Mouse (Mus musculus) stomach, postnatal 0 days (tissue): Measurements from ENCODE around the gene Elovl5. TPM values are rescaled to one million over a fixed set of nuclear protein-coding genes. Genes with fewer than 3 reads are reported as not detected.

Experiments
- ATAC-seq: fragments of 200-750 bp; cut with Nextera tagmentation; 2 replicates; pipeline ENCODE4 v1.8.0; 2017; ENCODE audit not compliant: low FRiP score, low TSS enrichment
- DNase-seq: peaks from one replicate; pipeline ENCODE4 v3.0.0-alpha.2; 2016; ENCODE audit warnings: low spot score
- H3K27ac ChIP-seq: fragments of 300-500 bp; sonication (generic); replicated peaks from 2 replicates; pipeline ENCODE4 v1.5.1; 2014; ENCODE audit warnings: mild to moderate bottlenecking, control low read depth
- H3K27me3 ChIP-seq: fragments of 300-500 bp; sonication (generic); 2 replicates; pipeline ENCODE4 v1.6.1; 2014; ENCODE audit warnings: low read length; ENCODE audit not compliant: control insufficient read depth, insufficient read depth
- H3K36me3 ChIP-seq: fragments of 300-500 bp; sonication (generic); 2 replicates; pipeline ENCODE4 v1.6.1; 2014; ENCODE audit warnings: low read length, mixed read lengths; ENCODE audit not compliant: control insufficient read depth, insufficient read depth
- H3K4me1 ChIP-seq: fragments of 300-500 bp; sonication (generic); replicated peaks from 2 replicates; pipeline ENCODE4 v1.6.1; 2014; ENCODE audit warnings: antibody characterized with exemption; ENCODE audit not compliant: control insufficient read depth, insufficient read depth
- H3K4me2 ChIP-seq: fragments of 300-500 bp; sonication (generic); replicated peaks from 2 replicates; pipeline ENCODE4 v1.6.1; 2014; ENCODE audit warnings: low read depth, mild to moderate bottlenecking, control low read depth, moderate library complexity
- H3K4me3 ChIP-seq: fragments of 300-500 bp; sonication (generic); 2 replicates; pipeline ENCODE4 v1.5.1; 2014; ENCODE audit warnings: low read depth, low read length, control low read depth
- H3K9ac ChIP-seq: fragments of 300-500 bp; sonication (generic); 2 replicates; pipeline ENCODE4 v1.6.1; 2014; ENCODE audit warnings: mild to moderate bottlenecking, low read length, control low read depth, mixed read lengths
- H3K9me3 ChIP-seq: fragments of 300-500 bp; sonication (generic); 2 replicates; pipeline ENCODE4 v1.6.1; 2016; ENCODE audit warnings: low read length; ENCODE audit not compliant: control insufficient read depth
- CTCF ChIP-seq: IDR thresholded peaks from 2 replicates; pipeline ENCODE4 v1.5.1; 2016; ENCODE audit warnings: antibody characterized with exemption, low read depth, mild to moderate bottlenecking, moderate library complexity
- EP300 ChIP-seq: optimal IDR thresholded peaks from 2 replicates; pipeline ENCODE3; 2016; ENCODE audit warnings: antibody characterized with exemption
- WGBS: fragments of 180-500 bp; shearing (Covaris S2); extraction: QIAGEN DNeasy Blood & Tissue Kit; methylation state at CpG from one replicate; pipeline ENCODE4 v1.1.7; 2014; 5-methylcytosine and 5-hydroxymethylcytosine counted together
- polyA plus RNA-seq: library from polyadenylated mRNA; unstranded; fragments of >200 nt; fragmentation: Nextera tagmentation; extraction: Ambion mirVana; gene quantifications from 2 replicates; pipeline ENCODE4 v1.2.1, GENCODE M21; 2015

The Elovl5 gene
- polyA plus RNA-seq, 1 experiment from 2014 or later, result 38.0 TPM

DNA sequence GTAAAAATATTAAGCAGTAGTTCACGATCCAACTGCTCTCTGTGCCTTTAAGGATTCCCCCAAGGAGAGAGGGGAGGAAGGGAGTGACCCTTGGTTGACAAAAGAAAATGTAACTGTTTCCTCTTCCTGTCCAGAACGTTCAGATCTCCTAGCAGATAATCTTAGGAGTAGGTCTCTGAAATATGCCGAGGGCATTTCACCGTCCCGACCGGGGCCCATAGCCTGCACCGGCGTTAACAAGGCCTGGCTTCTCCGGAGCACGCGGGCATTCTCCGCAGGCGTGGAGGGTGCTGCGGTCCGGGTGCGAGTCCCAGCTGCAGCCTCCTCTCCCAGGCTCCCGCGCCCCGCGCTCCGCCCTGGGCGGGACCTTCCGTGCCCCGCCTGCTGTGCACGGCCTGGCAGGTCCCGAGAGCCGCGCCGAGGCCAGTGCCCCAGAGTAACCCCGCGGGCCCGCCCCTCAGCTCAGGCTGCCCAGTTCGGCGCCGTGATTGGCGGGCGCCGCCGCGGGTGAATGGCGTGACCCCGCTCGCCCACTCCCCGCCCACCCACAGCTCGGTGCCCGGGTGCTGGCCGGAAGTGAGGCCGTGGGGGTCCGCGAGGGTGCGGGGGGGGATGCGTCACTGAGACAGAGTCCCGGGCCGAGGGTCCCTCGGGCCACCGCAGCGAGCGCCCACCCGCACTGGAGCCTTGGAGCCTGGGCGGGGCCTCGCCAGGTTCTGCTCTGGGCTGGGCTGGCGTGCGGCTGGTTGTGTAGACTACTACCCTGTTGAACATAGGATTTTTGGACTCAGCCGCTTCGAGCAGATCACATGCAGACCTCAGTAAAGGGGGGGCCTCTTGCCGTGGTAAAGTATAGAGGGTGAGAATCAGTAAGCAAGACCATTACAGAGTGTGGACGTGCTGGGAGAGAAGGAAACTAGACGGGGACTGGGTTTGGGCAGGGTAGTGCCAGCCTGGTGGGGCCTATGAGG lies 6.6 kb upstream of the Elovl5 start:
- ATAC-seq, result peak; percentile 99
- H3K4me1 ChIP-seq, result peaks cover 3% of the 10 kb centered on the region; the same call in 1 of the 2 replicates
- peak; percentile 95 for DNase-seq
- WGBS, result under 1% methylated on average over 65 of the region's 68 CpGs
- H3K27me3 ChIP-seq, result no peaks in the 10 kb centered on the region
- no peaks in the 10 kb centered on the region for H3K36me3 ChIP-seq
- H3K4me2 ChIP-seq, result peak overlapping the region; percentile 71
- no peaks in the 10 kb centered on the region for H3K9me3 ChIP-seq
- TF ChIP-seq EP300 (peak; percentile 78), CTCF (no peak)
- peak overlapping the region; percentile 70 for H3K9ac ChIP-seq
- H3K4me3 ChIP-seq, result peak overlapping the region; percentile 70
- peak overlapping the region; percentile 95 for H3K27ac ChIP-seq

DNA sequence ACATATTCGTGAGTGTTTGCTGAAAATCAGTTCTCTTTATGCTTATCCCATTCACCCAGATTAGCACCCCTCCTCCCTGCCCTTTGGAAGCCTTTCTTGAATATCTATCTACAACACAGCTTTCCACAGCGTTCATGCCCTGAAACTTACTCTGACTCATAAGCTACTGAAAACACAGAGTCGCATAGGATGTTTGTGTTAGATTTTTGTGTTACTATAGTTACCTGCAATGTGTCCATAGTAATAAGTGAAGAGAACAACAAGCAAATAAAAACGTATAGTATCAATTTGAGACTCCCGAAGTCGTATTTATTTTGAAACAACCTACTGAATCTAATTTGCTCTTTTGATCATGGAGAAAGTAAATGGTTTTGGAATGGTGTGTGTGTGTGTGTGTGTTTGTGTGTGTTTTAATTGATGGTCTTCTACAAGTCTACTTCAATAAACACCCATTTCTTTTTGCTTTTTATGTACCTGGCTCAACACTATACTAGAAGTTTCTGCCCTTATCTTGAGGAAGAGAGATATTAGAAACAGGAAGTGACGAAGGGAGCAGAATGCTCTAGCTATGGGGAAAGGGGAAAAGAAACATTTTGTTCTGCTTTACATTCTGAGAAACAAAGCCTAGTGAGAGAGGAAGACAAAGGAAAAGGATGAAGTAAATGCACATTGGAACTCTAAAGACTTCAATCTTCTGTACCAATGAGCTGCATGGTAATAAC lies 5.5 kb upstream of the Elovl5 start:
- peak overlapping the region; percentile 95; the same call in 1 of the 2 replicates for H3K27ac ChIP-seq
- H3K9ac ChIP-seq, result no peak overlapping the region
- H3K36me3 ChIP-seq, result no peaks in the 10 kb centered on the region
- H3K9me3 ChIP-seq, result no peaks in the 10 kb centered on the region
- no peaks in the 10 kb centered on the region for H3K27me3 ChIP-seq
- H3K4me1 ChIP-seq, result peaks cover 3% of the 10 kb centered on the region; the same call in 1 of the 2 replicates
- peak overlapping the region; percentile 70 for H3K4me3 ChIP-seq
- 25% methylated on average over 7 of the region's 7 CpGs for WGBS
- H3K4me2 ChIP-seq, result peak overlapping the region; percentile 71
- DNase-seq (peak; percentile 47), ATAC-seq (peak; percentile 35; the same call in 1 of the 2 replicates)
- no peak for TF ChIP-seq EP300
- no peak for TF ChIP-seq CTCF

DNA sequence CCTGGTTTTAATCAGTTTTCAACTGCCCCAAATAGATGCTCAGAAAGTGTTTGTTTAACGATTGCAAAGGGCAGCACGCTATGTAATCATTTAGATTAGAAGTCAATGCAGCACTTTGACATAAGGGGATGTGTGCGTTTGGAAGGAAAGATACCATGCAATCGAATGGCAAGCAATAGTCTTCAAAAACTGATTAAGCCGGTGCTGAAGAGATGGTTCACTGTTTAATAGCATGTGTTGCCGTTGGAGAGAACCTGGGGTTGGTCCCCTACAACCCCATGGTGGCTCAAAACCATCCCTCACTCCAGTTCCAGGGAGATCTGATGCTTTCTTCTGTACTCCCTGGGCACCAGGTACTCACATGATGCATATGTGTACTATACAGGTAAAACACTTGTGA lies 4.9 kb upstream of the Elovl5 start:
- H3K4me3 ChIP-seq, result no peak overlapping the region
- no peaks in the 10 kb centered on the region for H3K27me3 ChIP-seq
- DNase-seq (no peak), ATAC-seq (no peak)
- no peak overlapping the region for H3K9ac ChIP-seq
- TF ChIP-seq EP300, result no peak
- no peak for TF ChIP-seq CTCF
- H3K36me3 ChIP-seq, result no peaks in the 10 kb centered on the region
- H3K4me1 ChIP-seq, result peaks cover 3% of the 10 kb centered on the region; the same call in 1 of the 2 replicates
- WGBS, result 48% methylated on average over 6 of the region's 6 CpGs
- no peaks in the 10 kb centered on the region for H3K9me3 ChIP-seq
- H3K4me2 ChIP-seq, result no peak overlapping the region
- H3K27ac ChIP-seq, result no peak overlapping the region

DNA sequence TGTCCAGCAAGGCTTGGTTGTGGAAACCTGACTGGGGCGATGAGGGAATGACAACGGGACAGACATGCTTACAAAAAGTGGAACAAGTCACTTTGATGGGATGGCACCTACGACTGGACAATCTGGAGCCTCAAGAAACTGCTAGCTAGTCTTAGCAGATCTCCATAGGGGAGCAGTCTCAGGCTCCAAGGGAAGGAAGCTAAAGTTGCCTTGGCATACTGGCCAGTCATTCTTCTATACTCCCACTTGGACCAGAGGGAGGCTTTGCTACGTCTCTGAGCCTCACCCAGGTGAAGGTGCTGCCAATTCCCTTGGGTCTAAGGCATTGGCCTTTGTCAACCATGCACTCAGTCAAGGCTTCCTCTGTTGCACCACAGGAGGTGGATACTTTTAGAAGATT lies 2.5 kb upstream of the Elovl5 start:
- DNase-seq (no peak), ATAC-seq (no peak)
- Histone ChIP-seq H3K27me3 (no peaks in the 10 kb centered on the region), H3K36me3 (no peaks in the 10 kb centered on the region), H3K9me3 (no peaks in the 10 kb centered on the region), H3K4me3 (no peak overlapping the region), H3K4me1 (peaks cover 4% of the 10 kb centered on the region), H3K9ac (no peak overlapping the region), H3K4me2 (no peak overlapping the region), H3K27ac (no peak overlapping the region)
- WGBS, result 74% methylated on average over 4 of the region's 4 CpGs
- no peak for TF ChIP-seq CTCF
- TF ChIP-seq EP300, result no peak

GRCm38 (mm10) chr9:77915791-77916190 lies 1.4 kb upstream of the Elovl5 start:
- WGBS, result 57% methylated on average over 4 of the region's 4 CpGs
- DNase-seq (no peak), ATAC-seq (no peak)
- no peak overlapping the region for H3K27ac ChIP-seq
- peaks cover 4% of the 10 kb centered on the region for H3K4me1 ChIP-seq
- no peaks in the 10 kb centered on the region for H3K36me3 ChIP-seq
- H3K27me3 ChIP-seq, result no peaks in the 10 kb centered on the region
- H3K9me3 ChIP-seq, result no peaks in the 10 kb centered on the region
- H3K4me3 ChIP-seq, result no peak overlapping the region
- TF ChIP-seq EP300 (no peak), CTCF (no peak)
- H3K4me2 ChIP-seq, result no peak overlapping the region
- H3K9ac ChIP-seq, result no peak overlapping the region
